Mouse (Mus musculus) adrenal gland, postnatal 4 days (tissue): Measurements from ENCODE around the gene Vps33b. TPM values are rescaled to one million over a fixed set of nuclear protein-coding genes. Genes with fewer than 3 reads are reported as not detected.

ENCODE experiments used
- DNase-seq, 2 experiments: peaks; one replicate each; pipeline ENCODE4 v3.0.0; 2021 to 2022; ENCODE audit warnings: low spot score in 2 of 2, mixed read lengths in 2 of 2
- long read RNA-seq, 2 experiments: library from polyadenylated mRNA; stranded (forward); transcript quantifications; one replicate each; pipeline ENCODE4 v2.0.0; 2021
- total RNA-seq, 2 experiments: library from RNA; stranded (reverse); gene quantifications; 2 replicates each; pipeline ENCODE4 v1.2.3; 2021

Gene Vps33b
- total RNA-seq = 10 to 100 TPM; 20.1 to 22.9 TPM
- long read RNA-seq, experiment 1, transcript Vps33b-201 (23 exons, 2,574 nt) = major isoform, 21 of 31 reads
- long read RNA-seq, experiment 1, partial matches to known transcripts = 1 of 31 reads
- long read RNA-seq, experiment 1, other reads (novel, unspliced or antisense) = 9 of 31 reads
- long read RNA-seq, experiment 2, transcript Vps33b-201 (23 exons, 2,574 nt) = major isoform, 39 of 73 reads
- long read RNA-seq, experiment 2, partial matches to known transcripts = 8 of 73 reads
- long read RNA-seq, experiment 2, other reads (novel, unspliced or antisense) = 25 of 73 reads

- peak; percentile 89 to 90 for DNase-seq
Observed at GRCm38 (mm10) chr7:80268897-80269750, at the start of gene Vps33b. Vps33b (plus strand) TSS chr7:80269649.

GRCm38 (mm10) chr7:80220237-80220797 is 49.1 kb upstream of the Vps33b start:
- no peak for DNase-seq

GRCm38 (mm10) chr7:80221179-80221750 is 48.2 kb upstream of the Vps33b start:
- DNase-seq = no peak

GRCm38 (mm10) chr7:80227065-80227464 is 42.4 kb upstream of the Vps33b start:
- DNase-seq = no peak

- no peak for DNase-seq
Observed at GRCm38 (mm10) chr7:80230196-80230595, 39.3 kb upstream of the Vps33b start.

GRCm38 (mm10) chr7:80231971-80232488 is 37.4 kb upstream of the Vps33b start:
- no peak for DNase-seq

GRCm38 (mm10) chr7:80232489-80233029 is 36.9 kb upstream of the Vps33b start, which contains the start of the genes Cib1 and Gdpgp1:
Cib1 (minus strand) TSS chr7:80232813.
Gdpgp1 (plus strand) TSS chr7:80232865.
- DNase-seq = peak; percentile 94 to 95

GRCm38 (mm10) chr7:80233799-80234198 is 35.6 kb upstream of the Vps33b start:
- DNase-seq = no peak

- no peak for DNase-seq
Observed at GRCm38 (mm10) chr7:80238542-80238941, 30.9 kb upstream of the Vps33b start.

- no peak for DNase-seq
Observed at GRCm38 (mm10) chr7:80241661-80242060, 27.8 kb upstream of the Vps33b start.

- no peak for DNase-seq
Observed at GRCm38 (mm10) chr7:80244851-80245250, 24.6 kb upstream of the Vps33b start.

- peak; percentile 84 to 94 for DNase-seq
Observed at GRCm38 (mm10) chr7:80246148-80246721, 23.2 kb upstream of the Vps33b start, which contains the start of gene Ttll13. Ttll13 (plus strand) TSS chr7:80246376.

- DNase-seq = no peak
Observed at GRCm38 (mm10) chr7:80246859-80247258, 22.6 kb upstream of the Vps33b start.

GRCm38 (mm10) chr7:80252437-80252836 is 17.0 kb upstream of the Vps33b start:
- no peak for DNase-seq

- no peak for DNase-seq
Observed at GRCm38 (mm10) chr7:80252886-80253285, 16.6 kb upstream of the Vps33b start.

GRCm38 (mm10) chr7:80255981-80256380 is 13.5 kb upstream of the Vps33b start:
- DNase-seq = no peak

GRCm38 (mm10) chr7:80257706-80258105 is 11.7 kb upstream of the Vps33b start:
- DNase-seq = no peak

GRCm38 (mm10) chr7:80260625-80261371 is 8.7 kb upstream of the Vps33b start, which contains the start of gene Ngrn:
Ngrn (plus strand) TSS chr7:80261215.
- peak; percentile 54 to 71 for DNase-seq

GRCm38 (mm10) chr7:80261372-80261990 is 8.0 kb upstream of the Vps33b start:
- DNase-seq = no peak
